Mouse (Mus musculus) CH12.LX (cell line): ENCODE results near the gene Spice1.

Experiments
- CHD2 ChIP-seq: IDR thresholded peaks from 2 replicates; pipeline ENCODE4 v1.6.1; 2011; ENCODE audit warnings: low read length, improper control_type of control experiment
- SIN3A ChIP-seq: IDR thresholded peaks from 2 replicates; pipeline ENCODE4 v1.6.1; 2012; ENCODE audit warnings: low read length, improper control_type of control experiment, inconsistent platforms

DNA sequence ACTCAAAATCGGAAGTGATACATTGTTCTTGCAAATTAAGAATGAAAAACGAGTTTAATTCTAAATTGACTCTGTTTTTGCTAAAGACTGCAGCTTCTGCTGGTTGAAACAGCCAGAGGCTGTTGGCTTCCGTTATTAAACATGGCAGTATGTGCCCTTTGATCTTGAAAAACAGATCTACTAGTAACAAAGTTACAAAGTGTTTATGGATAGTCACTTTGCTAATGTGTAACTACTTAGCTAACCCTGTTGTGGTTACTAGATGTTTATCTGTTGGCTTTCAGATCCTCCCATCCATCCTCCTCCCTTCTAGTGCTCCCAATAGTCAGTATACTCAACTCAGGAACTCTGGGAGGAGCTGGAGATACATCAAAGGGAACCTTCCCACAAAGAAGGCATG, 41.3 kb upstream of the Spice1 start:
- TF ChIP-seq CHD2, result no peak
- no peak for TF ChIP-seq SIN3A
